Mouse (Mus musculus) CH12F3 (cell line): Measurements from ENCODE around the gene Extl1.
"Not testable (repeated sequence)": the region's sequence is repeated elsewhere in the genome, so short reads cannot be mapped to it uniquely, and the experiment has no call there.

Source experiments
- in situ Hi-C: fragments of 300-500 bp; cut with MboI; formaldehyde crosslinking; loops from 2 replicates; pipeline ENCODE4 v1.14.3; 2020; ENCODE audit warnings: low sequenced_read_pairs

The Extl1 gene

GRCm38 (mm10) chr4:134352929-134353328 is 30.7 kb downstream of the Extl1 start:
- in situ Hi-C loops, result no loop called here

GRCm38 (mm10) chr4:134352261-134352707 is 31.4 kb downstream of the Extl1 start:
- in situ Hi-C loops, result no loop called here

- in situ Hi-C loops, result no loop called here
These were observed 32.1 kb downstream of the Extl1 start for GRCm38 (mm10) chr4:134351329-134352260.

- in situ Hi-C loops, result no loop called here
These were observed 33.0 kb downstream of the Extl1 start for GRCm38 (mm10) chr4:134350641-134351040.

GRCm38 (mm10) chr4:134349829-134350228 is 33.8 kb downstream of the Extl1 start:
- in situ Hi-C loops, result no loop called here

GRCm38 (mm10) chr4:134348545-134348944 is 35.1 kb downstream of the Extl1 start:
- in situ Hi-C loops, result no loop called here

- in situ Hi-C loops, result no loop called here
These were observed 35.6 kb downstream of the Extl1 start for GRCm38 (mm10) chr4:134348078-134348477.

- in situ Hi-C loops, result no loop called here
These were observed 37.8 kb downstream of the Extl1 start for GRCm38 (mm10) chr4:134345802-134346201.

- in situ Hi-C loops, result no loop called here
These were observed 39.0 kb downstream of the Extl1 start for GRCm38 (mm10) chr4:134344620-134345019.

- in situ Hi-C loops, result no loop called here
These were observed 40.3 kb downstream of the Extl1 start, which contains the start of gene Slc30a2 for GRCm38 (mm10) chr4:134343071-134344031. TSS of gene Slc30a2 (plus strand) at chr4:134343181.

- in situ Hi-C loops, result no loop called here
These were observed 41.4 kb downstream of the Extl1 start for GRCm38 (mm10) chr4:134342213-134342779.

GRCm38 (mm10) chr4:134341231-134341630 is 42.4 kb downstream of the Extl1 start:
- in situ Hi-C loops, result not testable (repeated sequence)

GRCm38 (mm10) chr4:134330281-134330680 is 53.4 kb downstream of the Extl1 start:
- in situ Hi-C loops, result no loop called here

GRCm38 (mm10) chr4:134328832-134329231 is 54.8 kb downstream of the Extl1 start:
- in situ Hi-C loops, result no loop called here

GRCm38 (mm10) chr4:134328151-134328550 is 55.5 kb downstream of the Extl1 start:
- in situ Hi-C loops, result no loop called here

GRCm38 (mm10) chr4:134326859-134327530 is 56.7 kb downstream of the Extl1 start:
- in situ Hi-C loops, result no loop called here

- in situ Hi-C loops, result no loop called here
These were observed 59.0 kb downstream of the Extl1 start for GRCm38 (mm10) chr4:134324655-134325054.

- in situ Hi-C loops, result no loop called here
These were observed 62.1 kb downstream of the Extl1 start for GRCm38 (mm10) chr4:134321524-134321923.

- in situ Hi-C loops, result no loop called here
These were observed 64.0 kb downstream of the Extl1 start for GRCm38 (mm10) chr4:134319674-134320073.

- in situ Hi-C loops, result no loop called here
These were observed 64.6 kb downstream of the Extl1 start for GRCm38 (mm10) chr4:134319074-134319473.
